Mouse (Mus musculus): ENCODE measurements around the gene Cdk14.

Cdk14 gene

GRCm38 (mm10) chr5:5176052-5176451 lies 244.1 kb downstream of the Cdk14 start:
- no peak for DNase-seq

- DNase-seq = no peak
Observed at GRCm38 (mm10) chr5:5175611-5176010, 244.5 kb downstream of the Cdk14 start.

- DNase-seq = no peak
Observed at GRCm38 (mm10) chr5:5175090-5175489, 245.0 kb downstream of the Cdk14 start.

- no peak for DNase-seq
Observed at GRCm38 (mm10) chr5:5166086-5166485, 254.0 kb downstream of the Cdk14 start.

- DNase-seq = no peak
Observed at GRCm38 (mm10) chr5:5164326-5164725, 255.8 kb downstream of the Cdk14 start.

GRCm38 (mm10) chr5:5163823-5164222 lies 256.3 kb downstream of the Cdk14 start:
- no peak for DNase-seq

GRCm38 (mm10) chr5:5159521-5159920 lies 260.6 kb downstream of the Cdk14 start:
- no peak for DNase-seq

- DNase-seq = no peak
Observed at GRCm38 (mm10) chr5:5139855-5140254, 280.3 kb downstream of the Cdk14 start.

GRCm38 (mm10) chr5:5134905-5135511 lies 285.1 kb downstream of the Cdk14 start:
- DNase-seq = no peak

GRCm38 (mm10) chr5:5134143-5134904 lies 285.8 kb downstream of the Cdk14 start:
- no peak for DNase-seq

- no peak for DNase-seq
Observed at GRCm38 (mm10) chr5:5128852-5129251, 291.3 kb downstream of the Cdk14 start.

GRCm38 (mm10) chr5:5124645-5125044 lies 295.5 kb downstream of the Cdk14 start:
- no peak for DNase-seq

- DNase-seq = no peak
Observed at GRCm38 (mm10) chr5:5116775-5117522, 303.2 kb downstream of the Cdk14 start.

GRCm38 (mm10) chr5:5115546-5115945 lies 304.6 kb downstream of the Cdk14 start:
- no peak for DNase-seq

GRCm38 (mm10) chr5:5109621-5110020 lies 310.5 kb downstream of the Cdk14 start:
- no peak for DNase-seq

GRCm38 (mm10) chr5:5109017-5109416 lies 311.1 kb downstream of the Cdk14 start:
- DNase-seq = no peak

- no peak for DNase-seq
Observed at GRCm38 (mm10) chr5:5096248-5096915, 323.7 kb downstream of the Cdk14 start.

- DNase-seq = no peak
Observed at GRCm38 (mm10) chr5:5092736-5093135, 327.4 kb downstream of the Cdk14 start.

- DNase-seq = no peak
Observed at GRCm38 (mm10) chr5:5071526-5071925, 348.6 kb downstream of the Cdk14 start.

- no peak for DNase-seq
Observed at GRCm38 (mm10) chr5:5064686-5065085, 355.4 kb downstream of the Cdk14 start.

- DNase-seq = no peak
Observed at GRCm38 (mm10) chr5:5056102-5056883, 363.8 kb downstream of the Cdk14 start.

- no peak for DNase-seq
Observed at GRCm38 (mm10) chr5:5055494-5055893, 364.6 kb downstream of the Cdk14 start.

Measured in cerebellum, adult 18-20 months (tissue).